Mouse (Mus musculus) forebrain, postnatal 0 days (tissue): Measurements from ENCODE around the gene Klhdc7b. TPM values are rescaled to one million over a fixed set of nuclear protein-coding genes. Genes with fewer than 3 reads are reported as not detected.
A peak's percentile ranks its signal among the peaks of the same experiment; 100 is the strongest.
"Not testable (repeated sequence)": the region's sequence is repeated elsewhere in the genome, so short reads cannot be mapped to it uniquely, and the experiment has no call there.

Experiments
- ATAC-seq: fragments of 200-750 bp; cut with Nextera tagmentation; 2 replicates; pipeline ENCODE4 v1.8.0; 2017; ENCODE audit warnings: mild to moderate bottlenecking, moderate library complexity
- DNase-seq: peaks from one replicate; pipeline ENCODE4 v3.0.0-alpha.2; 2015
- H3K27ac ChIP-seq: fragments of 300-500 bp; sonication (generic); 2 replicates; pipeline ENCODE4 v1.5.1; 2014; ENCODE audit warnings: low read depth, mild to moderate bottlenecking, antibody characterized with exemption, low read length, moderate library complexity, mixed read lengths
- H3K27me3 ChIP-seq: fragments of 300-500 bp; sonication (generic); 2 replicates; pipeline ENCODE4 v1.6.1; 2014; ENCODE audit warnings: mild to moderate bottlenecking, low read length, mixed read lengths; ENCODE audit not compliant: insufficient read depth
- H3K36me3 ChIP-seq: fragments of 300-500 bp; sonication (generic); 2 replicates; pipeline ENCODE4 v1.6.1; 2014; ENCODE audit warnings: mild to moderate bottlenecking, moderate library complexity; ENCODE audit not compliant: insufficient read depth
- H3K4me1 ChIP-seq: fragments of 300-500 bp; sonication (generic); 2 replicates; pipeline ENCODE4 v1.6.1; 2014; ENCODE audit warnings: antibody characterized with exemption; ENCODE audit not compliant: insufficient read depth
- H3K4me2 ChIP-seq: fragments of 300-500 bp; sonication (generic); 2 replicates; pipeline ENCODE4 v1.6.1; 2014; ENCODE audit warnings: low read depth, mild to moderate bottlenecking, moderate library complexity
- H3K4me3 ChIP-seq: fragments of 300-500 bp; sonication (generic); 2 replicates; pipeline ENCODE4 v1.5.1; 2014; ENCODE audit warnings: low read depth, low read length, mixed read lengths
- H3K9ac ChIP-seq: fragments of 300-500 bp; sonication (generic); 2 replicates; pipeline ENCODE4 v1.6.1; 2014; ENCODE audit warnings: mild to moderate bottlenecking
- H3K9me3 ChIP-seq: fragments of 300-500 bp; sonication (generic); 2 replicates; pipeline ENCODE4 v1.6.1; 2016; ENCODE audit warnings: low read length
- CTCF ChIP-seq: sonication (generic); IDR thresholded peaks from 2 replicates; pipeline ENCODE4 v1.5.1; 2016; ENCODE audit warnings: antibody characterized with exemption, control low read depth, low read depth
- WGBS: fragments of 180-500 bp; shearing (Covaris S2); extraction: QIAGEN DNeasy Blood & Tissue Kit; methylation state at CpG from one replicate; pipeline ENCODE4 v1.1.7; 2014; 5-methylcytosine and 5-hydroxymethylcytosine counted together
- polyA plus RNA-seq: library from polyadenylated mRNA; unstranded; fragments of >200 nt; fragmentation: Nextera tagmentation; extraction: Ambion mirVana; gene quantifications from 2 replicates; pipeline ENCODE4 v1.2.1, GENCODE M21; 2015
- total RNA-seq: library from RNA; depleted of rRNA; stranded (reverse); fragments of >200 nt; gene quantifications from 2 replicates; pipeline ENCODE4 v1.2.3, GENCODE M21; 2014

Klhdc7b gene
- total and polyA plus RNA-seq, 2 experiments from 2014 or later = 0.10 to 0.11 TPM

DNA sequence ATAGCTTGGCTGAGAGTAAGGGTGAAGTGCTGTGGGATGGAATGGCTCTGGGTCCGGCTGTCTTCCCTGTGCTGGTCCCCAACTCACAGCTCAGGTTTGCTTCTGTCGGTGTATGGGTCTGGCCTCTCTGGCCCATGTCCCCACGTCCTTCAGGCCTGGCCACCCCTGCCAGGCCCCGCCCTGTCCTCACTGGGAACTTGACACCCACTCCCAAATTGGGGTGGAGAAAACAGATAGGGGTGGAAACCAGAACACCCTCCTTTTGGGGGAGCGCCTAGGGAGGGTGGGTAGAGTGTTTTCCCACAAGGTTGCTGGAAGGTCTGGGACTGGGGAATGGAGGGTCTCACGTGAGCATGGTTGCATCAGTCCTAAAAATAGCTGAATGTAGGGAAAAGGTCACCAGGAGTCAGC is 41.0 kb downstream of the Klhdc7b start, which contains the start of gene Cpt1b:
Gene Cpt1b, minus strand, starts transcription at position 153 of the 411 bp plus-strand sequence.
- DNase-seq = no peak
- no peaks in the 10 kb centered on the region for H3K27me3 ChIP-seq
- no peaks in the 10 kb centered on the region for H3K9me3 ChIP-seq
- no peak for ATAC-seq
- peaks cover 28% of the 10 kb centered on the region for H3K36me3 ChIP-seq
- H3K9ac ChIP-seq = no peak within 1 kb of the TSS
- TF ChIP-seq CTCF = no peak
- H3K4me2 ChIP-seq = no peak within 1 kb of the TSS
- H3K4me3 ChIP-seq = no peak within 1 kb of the TSS
- H3K4me1 ChIP-seq = peaks cover 10% of the 10 kb centered on the region; the same call in 1 of the 2 replicates
- no peak within 1 kb of the TSS for H3K27ac ChIP-seq
- 47% methylated on average over 6 of the region's 6 CpGs for WGBS

- ATAC-seq (no peak), DNase-seq (no peak)
- Histone ChIP-seq H3K9me3 (no peaks in the 10 kb centered on the region), H3K27ac (no peak overlapping the region), H3K36me3 (peaks cover 28% of the 10 kb centered on the region), H3K4me1 (peaks cover 10% of the 10 kb centered on the region; the same call in 1 of the 2 replicates), H3K27me3 (no peaks in the 10 kb centered on the region), H3K4me2 (no peak overlapping the region), H3K9ac (no peak overlapping the region), H3K4me3 (no peak overlapping the region)
- WGBS = 83% methylated on average over 10 of the region's 10 CpGs
- no peak for TF ChIP-seq CTCF
Observed at GRCm38 (mm10) chr15:89426716-89427115, 42.0 kb downstream of the Klhdc7b start.

- Histone ChIP-seq H3K4me2 (peak overlapping the region; percentile 95), H3K4me1 (peaks cover 10% of the 10 kb centered on the region; the same call in 1 of the 2 replicates), H3K4me3 (peak overlapping the region; percentile 65), H3K27me3 (no peaks in the 10 kb centered on the region), H3K36me3 (peaks cover 23% of the 10 kb centered on the region), H3K27ac (no peak overlapping the region), H3K9me3 (no peaks in the 10 kb centered on the region), H3K9ac (0 out of 2 replicates have a peak overlapping the region, but pooled peaks have one; percentile 74)
- 83% methylated on average over 19 of the region's 19 CpGs for WGBS
- DNase-seq (no peak), ATAC-seq (no peak)
- no peak for TF ChIP-seq CTCF
Observed at GRCm38 (mm10) chr15:89428136-89428790, 43.5 kb downstream of the Klhdc7b start.

DNA sequence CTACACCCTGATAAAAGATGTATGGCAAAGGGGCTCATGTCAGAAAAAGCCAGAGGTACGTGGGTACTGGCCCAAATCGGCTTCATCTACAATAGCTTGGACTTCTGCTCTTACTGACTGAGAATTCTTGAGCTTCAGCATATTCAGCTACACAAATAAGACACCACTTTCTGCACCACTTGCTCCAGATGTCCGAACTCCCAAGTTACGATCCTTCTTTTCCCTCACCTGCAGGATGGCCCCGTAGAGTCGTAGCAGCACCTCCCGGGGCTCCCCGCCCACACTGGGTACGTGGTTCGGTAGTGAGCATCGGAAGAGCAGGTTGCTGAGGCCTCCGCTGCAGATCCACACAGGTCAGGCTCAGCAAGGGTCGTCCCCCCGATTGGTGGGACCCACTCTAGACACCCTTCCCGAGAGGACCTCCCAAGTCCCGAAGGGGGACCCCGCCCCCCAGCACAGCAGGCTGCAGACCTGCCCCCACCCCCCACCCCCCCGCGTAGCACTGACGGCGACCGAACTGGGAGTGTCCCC is 44.2 kb downstream of the Klhdc7b start:
- Histone ChIP-seq H3K27me3 (no peaks in the 10 kb centered on the region), H3K4me1 (peaks cover 10% of the 10 kb centered on the region; the same call in 1 of the 2 replicates), H3K4me2 (peak overlapping the region; percentile 95), H3K36me3 (peaks cover 23% of the 10 kb centered on the region), H3K9ac (peak overlapping the region; percentile 74), H3K4me3 (peak overlapping the region; percentile 65), H3K27ac (peak overlapping the region; percentile 42; the same call in 1 of the 2 replicates), H3K9me3 (no peaks in the 10 kb centered on the region)
- DNase-seq (peak; percentile 35), ATAC-seq (peak; percentile 15)
- 4% methylated on average over 22 of the region's 22 CpGs for WGBS
- TF ChIP-seq CTCF = no peak

DNA sequence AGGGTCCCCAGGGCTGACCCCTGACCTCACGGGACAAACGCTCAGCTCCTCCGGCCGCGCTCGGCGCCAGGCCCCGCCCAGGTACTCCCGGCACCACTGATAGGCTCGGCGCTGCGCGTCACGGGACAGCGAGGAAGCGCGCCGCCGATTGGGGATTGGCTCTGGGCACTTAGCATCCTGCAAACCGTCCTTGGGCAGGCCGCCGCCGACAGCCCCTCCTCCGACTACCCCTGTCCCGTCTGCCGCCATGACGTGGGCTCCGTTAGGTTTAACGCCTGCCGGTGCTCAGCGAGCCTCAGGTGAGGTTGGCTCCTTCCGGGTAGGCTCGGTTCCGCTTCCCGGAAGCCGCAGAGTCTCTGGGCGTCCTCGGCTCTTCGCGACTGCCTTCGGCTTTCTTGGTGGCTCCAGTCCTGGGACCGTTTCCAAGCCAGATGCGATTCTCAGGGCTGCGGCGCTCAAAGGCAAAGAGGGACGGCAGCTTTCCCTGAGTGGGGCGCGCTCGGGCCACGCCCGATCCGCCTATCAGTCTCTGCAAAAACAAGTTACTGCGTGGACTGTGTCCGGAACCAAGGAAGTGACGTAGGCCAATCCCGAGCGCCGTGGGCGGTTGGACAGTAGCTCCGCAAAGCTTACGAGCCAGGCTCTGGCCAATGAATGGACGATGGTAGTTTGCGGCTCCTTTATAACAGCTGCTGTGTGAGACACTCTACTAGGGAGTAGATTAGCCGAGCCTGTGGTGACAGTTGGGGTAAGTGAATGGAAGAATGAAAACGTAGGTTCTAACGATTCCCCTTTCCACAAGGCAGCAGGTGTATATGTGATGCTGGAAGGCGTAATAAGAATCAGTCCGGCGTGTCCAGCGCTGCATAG is 44.9 kb downstream of the Klhdc7b start, which contains the start of the genes C730034F03Rik, Gm44502 and Chkb:
Gene C730034F03Rik, plus strand, starts transcription at position 238 of the 870 bp plus-strand sequence.
Gene Gm44502, minus strand, starts transcription at position 345 of the 870 bp plus-strand sequence.
Gene Chkb, minus strand, starts transcription at position 557 of the 870 bp plus-strand sequence.
- peak; percentile 95 for ATAC-seq
- no peaks in the 10 kb centered on the region for H3K27me3 ChIP-seq
- no peak; the same call in 1 of the 2 replicates for TF ChIP-seq CTCF

GRCm38 (mm10) chr15:89430341-89430740 is 45.6 kb downstream of the Klhdc7b start:
- Histone ChIP-seq H3K4me2 (peak overlapping the region; percentile 95), H3K4me3 (peak overlapping the region; percentile 65), H3K36me3 (peaks cover 23% of the 10 kb centered on the region), H3K9ac (peak overlapping the region; percentile 74), H3K9me3 (no peaks in the 10 kb centered on the region), H3K4me1 (peaks cover 10% of the 10 kb centered on the region; the same call in 1 of the 2 replicates), H3K27me3 (no peaks in the 10 kb centered on the region), H3K27ac (peak overlapping the region; percentile 89)
- ATAC-seq (no peak), DNase-seq (no peak)
- 47% methylated on average over 6 of the region's 6 CpGs for WGBS
- peak; percentile 41 for TF ChIP-seq CTCF

More for the DNA sequence above, 44.9 kb downstream of the Klhdc7b start, which contains the start of the genes C730034F03Rik, Gm44502 and Chkb:
- Histone ChIP-seq H3K9ac (peak within 1 kb of the TSS; percentile 74), H3K4me2 (peak within 1 kb of the TSS; percentile 95), H3K4me3 (peak within 1 kb of the TSS; percentile 65), H3K27ac (peak within 1 kb of the TSS; percentile 89), H3K36me3 (peaks cover 23% of the 10 kb centered on the region), H3K9me3 (no peaks in the 10 kb centered on the region), H3K4me1 (peaks cover 10% of the 10 kb centered on the region; the same call in 1 of the 2 replicates)
- WGBS = under 1% methylated on average over 70 of the region's 70 CpGs
- peak; percentile 95 for DNase-seq

- not testable (repeated sequence) for H3K9me3 ChIP-seq, H3K27ac ChIP-seq, H3K27me3 ChIP-seq, H3K4me1 ChIP-seq, ATAC-seq, DNase-seq, H3K9ac ChIP-seq, H3K4me2 ChIP-seq, H3K4me3 ChIP-seq
- peaks cover 22% of the 10 kb centered on the region for H3K36me3 ChIP-seq
- 93% methylated on average over 6 of the region's 9 CpGs for WGBS
Observed at GRCm38 (mm10) chr15:89430771-89431170, 46.1 kb downstream of the Klhdc7b start.
